Mouse (Mus musculus): ENCODE results near the gene Cd247. TPM values are rescaled to one million over a fixed set of nuclear protein-coding genes. Genes with fewer than 3 reads are reported as not detected.

The Cd247 gene
- total and polyA plus RNA-seq, 2 experiments from 2014 or later = 0.83 TPM; not detected in 1

DNA sequence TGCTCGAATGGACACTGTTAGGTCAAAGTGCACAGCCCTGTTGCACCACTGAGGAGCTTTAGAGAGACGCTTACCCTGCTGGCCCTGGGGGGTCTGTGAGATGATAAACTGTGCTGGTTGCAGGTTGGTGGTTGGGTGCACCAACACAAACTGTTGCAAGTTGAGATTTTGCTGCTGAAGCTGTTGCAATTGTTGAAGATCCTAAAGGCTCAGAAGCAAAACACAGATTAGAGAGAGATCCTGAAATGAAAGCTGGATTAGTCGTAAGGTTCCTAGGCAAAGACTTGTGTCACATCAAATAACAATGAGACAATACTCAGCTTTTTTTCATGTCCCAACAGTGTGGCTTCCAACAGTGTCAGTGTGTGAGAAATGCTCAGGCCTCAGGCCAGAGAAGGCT lies 120.3 kb downstream of the Cd247 start:
- Histone ChIP-seq H3K4me3 (ENCODE audit: low read depth, low read length) (no peak overlapping the region), H3K9ac (replicated peaks; ENCODE audit: low read length, poor library complexity, severe bottlenecking) (no peak overlapping the region), H3K27me3 (ENCODE audit: insufficient read depth, low read length) (no peaks in the 10 kb centered on the region), H3K4me2 (ENCODE audit: low read depth, low read length, poor library complexity, severe bottlenecking) (no peak overlapping the region), H3K36me3 (ENCODE audit: insufficient read depth, low read length) (peaks cover 14% of the 10 kb centered on the region), H3K4me1 (ENCODE audit: insufficient read depth, low read length) (no peaks in the 10 kb centered on the region), H3K27ac (ENCODE audit: low read depth, low read length) (no peak overlapping the region), H3K9me3 (ENCODE audit: low read length) (no peaks in the 10 kb centered on the region)
- WGBS = 61% methylated on average over 3 of the region's 3 CpGs
- DNase-seq (ENCODE audit: low spot score) (no peak), ATAC-seq (ENCODE audit: low FRiP score) (no peak)
- TF ChIP-seq CTCF (IDR thresholded peaks at IDR 0.05) = no peak

DNA sequence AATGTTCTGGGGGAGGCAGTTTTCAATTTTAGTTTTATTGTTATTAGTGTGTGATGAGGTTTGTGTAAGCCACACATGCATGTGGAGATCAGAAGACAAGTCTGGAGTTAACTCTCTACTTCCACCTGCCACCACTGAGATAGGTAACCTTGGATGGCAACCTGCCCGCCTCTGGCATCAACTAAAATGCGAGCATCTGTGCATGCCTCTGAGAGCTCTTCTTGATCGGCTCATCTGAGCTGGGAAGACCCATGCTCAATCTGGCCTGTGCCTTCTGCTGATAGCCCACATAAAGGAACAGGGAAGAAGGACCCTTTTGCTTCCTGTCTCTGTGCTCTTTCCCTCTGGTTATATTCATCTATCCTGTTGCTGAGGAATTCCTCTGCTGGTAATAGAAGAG lies 121.0 kb downstream of the Cd247 start:
- ATAC-seq (ENCODE audit: low FRiP score) = no peak
- Histone ChIP-seq H3K36me3 (ENCODE audit: insufficient read depth, low read length) (peaks cover 14% of the 10 kb centered on the region; the same call in 1 of the 2 replicates), H3K27me3 (ENCODE audit: insufficient read depth, low read length) (no peaks in the 10 kb centered on the region), H3K9me3 (ENCODE audit: low read length) (no peaks in the 10 kb centered on the region), H3K9ac (replicated peaks; ENCODE audit: low read length, poor library complexity, severe bottlenecking) (no peak overlapping the region), H3K4me1 (ENCODE audit: insufficient read depth, low read length) (peaks cover 2% of the 10 kb centered on the region; the same call in 1 of the 2 replicates), H3K27ac (ENCODE audit: low read depth, low read length) (no peak overlapping the region), H3K4me3 (ENCODE audit: low read depth, low read length) (no peak overlapping the region), H3K4me2 (ENCODE audit: low read depth, low read length, poor library complexity, severe bottlenecking) (no peak overlapping the region)
- no peak for TF ChIP-seq CTCF (IDR thresholded peaks at IDR 0.05)
- 93% methylated on average over 3 of the region's 3 CpGs for WGBS
- peak; percentile 16 for DNase-seq (ENCODE audit: low spot score)

DNA sequence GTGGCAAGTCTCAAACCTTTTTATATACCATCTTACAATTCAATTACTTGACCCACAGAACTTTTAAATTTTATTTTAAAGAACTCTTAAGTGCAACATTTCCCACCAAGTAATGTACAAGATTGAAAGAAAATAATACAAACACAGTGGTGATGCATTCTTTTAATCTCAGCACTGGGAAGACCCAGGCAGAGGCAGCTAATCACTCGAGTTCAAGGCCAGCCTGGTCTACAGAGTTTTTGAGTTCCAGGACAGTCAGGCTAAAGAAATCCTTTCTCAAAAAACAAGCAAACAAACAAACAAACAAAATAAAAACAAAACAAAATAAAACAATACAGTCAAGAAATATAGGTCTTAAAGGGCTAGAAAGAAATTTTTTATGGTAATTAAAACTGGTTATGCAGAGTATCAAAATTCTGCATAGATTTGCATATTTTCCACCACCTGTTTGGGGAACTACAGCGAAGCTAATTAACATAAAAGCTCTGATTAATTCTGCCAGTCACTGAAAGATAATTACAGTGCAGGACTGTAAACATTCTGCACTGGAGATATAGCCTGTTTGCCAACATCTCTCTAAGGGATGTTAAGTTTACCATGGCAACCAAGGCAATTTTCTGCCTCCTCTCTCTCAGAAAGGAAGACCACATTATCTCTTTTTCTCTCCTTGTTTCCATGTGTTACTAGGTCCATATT lies 125.4 kb downstream of the Cd247 start:
- no peak overlapping the region for H3K4me2 ChIP-seq (ENCODE audit: low read depth, low read length, poor library complexity, severe bottlenecking)
- DNase-seq (ENCODE audit: low spot score) (peak; percentile 70), ATAC-seq (ENCODE audit: low FRiP score) (no peak)
- 52% methylated on average over 2 of the region's 2 CpGs for WGBS
- H3K36me3 ChIP-seq (ENCODE audit: insufficient read depth, low read length) = peaks cover 13% of the 10 kb centered on the region; the same call in 1 of the 2 replicates
- TF ChIP-seq CTCF (IDR thresholded peaks at IDR 0.05) = no peak
- no peak overlapping the region for H3K27ac ChIP-seq (ENCODE audit: low read depth, low read length)
- peaks cover 4% of the 10 kb centered on the region; the same call in 1 of the 2 replicates for H3K4me1 ChIP-seq (ENCODE audit: insufficient read depth, low read length)
- H3K9ac ChIP-seq (replicated peaks; ENCODE audit: low read length, poor library complexity, severe bottlenecking) = no peak overlapping the region
- H3K9me3 ChIP-seq (ENCODE audit: low read length) = no peaks in the 10 kb centered on the region
- no peak overlapping the region for H3K4me3 ChIP-seq (ENCODE audit: low read depth, low read length)
- H3K27me3 ChIP-seq (ENCODE audit: insufficient read depth, low read length) = no peaks in the 10 kb centered on the region

DNA sequence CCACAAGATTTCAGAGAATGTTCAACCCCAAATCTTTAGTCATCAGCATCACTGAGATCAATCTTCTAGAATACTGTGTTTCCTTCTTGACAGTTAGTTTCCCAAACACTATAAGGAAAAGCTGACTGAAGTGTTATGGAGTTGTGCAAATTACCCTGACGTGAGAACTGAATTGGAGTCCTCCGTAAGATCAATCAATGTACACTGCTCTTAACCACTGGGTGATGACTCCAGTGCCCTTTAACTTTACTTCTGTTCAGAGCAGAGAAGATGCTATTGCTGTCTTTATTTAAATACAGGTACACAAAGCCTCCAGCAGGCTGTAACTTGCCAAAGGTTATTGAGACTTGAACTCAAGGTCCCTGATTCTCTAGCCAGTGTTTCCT lies 125.9 kb downstream of the Cd247 start:
- Histone ChIP-seq H3K9ac (replicated peaks; ENCODE audit: low read length, poor library complexity, severe bottlenecking) (no peak overlapping the region), H3K36me3 (ENCODE audit: insufficient read depth, low read length) (peaks cover 13% of the 10 kb centered on the region; the same call in 1 of the 2 replicates), H3K27me3 (ENCODE audit: insufficient read depth, low read length) (no peaks in the 10 kb centered on the region), H3K4me1 (ENCODE audit: insufficient read depth, low read length) (peaks cover 4% of the 10 kb centered on the region; the same call in 1 of the 2 replicates), H3K4me2 (ENCODE audit: low read depth, low read length, poor library complexity, severe bottlenecking) (no peak overlapping the region), H3K27ac (ENCODE audit: low read depth, low read length) (no peak overlapping the region), H3K9me3 (ENCODE audit: low read length) (no peaks in the 10 kb centered on the region), H3K4me3 (ENCODE audit: low read depth, low read length) (no peak overlapping the region)
- DNase-seq (ENCODE audit: low spot score) = no peak
- no peak for TF ChIP-seq CTCF (IDR thresholded peaks at IDR 0.05)
- ATAC-seq (ENCODE audit: low FRiP score) = no peak
- 55% methylated on average over 2 of the region's 2 CpGs for WGBS

DNA sequence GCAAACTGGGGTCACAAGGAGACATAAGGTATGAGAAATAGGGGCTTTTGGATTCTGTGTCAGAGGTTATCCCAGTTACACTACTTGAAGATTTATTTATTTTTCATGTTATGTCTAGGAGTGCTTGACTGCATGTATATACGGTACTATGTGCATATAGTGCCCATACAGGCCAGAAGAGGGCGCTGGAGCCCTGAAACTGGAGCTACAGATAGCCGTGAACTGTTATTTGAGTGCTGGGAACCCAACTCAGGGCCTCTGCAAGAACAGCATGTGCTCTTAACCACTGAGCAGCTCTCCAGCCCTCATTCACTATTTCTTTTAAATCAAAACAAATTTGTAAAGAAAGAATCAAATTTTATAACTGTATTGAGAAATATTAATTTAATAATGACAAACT lies 132.5 kb downstream of the Cd247 start:
- Histone ChIP-seq H3K27ac (ENCODE audit: low read depth, low read length) (no peak overlapping the region), H3K4me3 (ENCODE audit: low read depth, low read length) (no peak overlapping the region), H3K36me3 (ENCODE audit: insufficient read depth, low read length) (peaks cover 5% of the 10 kb centered on the region; the same call in 1 of the 2 replicates), H3K9me3 (ENCODE audit: low read length) (no peaks in the 10 kb centered on the region), H3K4me2 (ENCODE audit: low read depth, low read length, poor library complexity, severe bottlenecking) (no peak overlapping the region), H3K27me3 (ENCODE audit: insufficient read depth, low read length) (no peaks in the 10 kb centered on the region), H3K9ac (replicated peaks; ENCODE audit: low read length, poor library complexity, severe bottlenecking) (no peak overlapping the region), H3K4me1 (ENCODE audit: insufficient read depth, low read length) (no peaks in the 10 kb centered on the region)
- no peak for DNase-seq (ENCODE audit: low spot score)
- WGBS = 80% methylated on average over 3 of the region's 3 CpGs
- peak; percentile 13; the same call in 1 of the 2 replicates for TF ChIP-seq CTCF (IDR thresholded peaks at IDR 0.05)
- no peak for ATAC-seq (ENCODE audit: low FRiP score)

DNA sequence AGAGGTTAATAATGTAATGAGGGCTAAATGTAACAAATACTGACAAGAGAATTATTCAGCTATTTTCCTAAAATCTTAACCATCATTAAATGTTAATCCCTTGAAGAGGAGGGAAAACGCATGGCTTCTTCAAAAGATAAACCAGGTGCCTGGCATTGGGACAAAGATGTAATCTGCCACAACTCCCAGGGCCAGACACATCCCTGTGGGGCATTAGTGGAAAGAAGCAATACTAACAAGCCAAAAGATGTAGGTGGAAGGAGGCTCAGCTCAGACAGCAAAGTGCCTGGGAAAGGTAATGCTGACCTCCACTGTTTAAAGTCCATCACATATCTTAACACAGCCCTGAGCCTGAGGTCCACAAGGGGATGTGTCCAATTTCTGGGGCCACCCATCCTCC lies 134.0 kb downstream of the Cd247 start:
- no peak for DNase-seq (ENCODE audit: low spot score)
- no peak for ATAC-seq (ENCODE audit: low FRiP score)
- no peaks in the 10 kb centered on the region for H3K36me3 ChIP-seq (ENCODE audit: insufficient read depth, low read length)
- H3K4me2 ChIP-seq (ENCODE audit: low read depth, low read length, poor library complexity, severe bottlenecking) = no peak overlapping the region
- no peaks in the 10 kb centered on the region for H3K4me1 ChIP-seq (ENCODE audit: insufficient read depth, low read length)
- H3K27ac ChIP-seq (ENCODE audit: low read depth, low read length) = no peak overlapping the region
- H3K27me3 ChIP-seq (ENCODE audit: insufficient read depth, low read length) = no peaks in the 10 kb centered on the region
- no peaks in the 10 kb centered on the region for H3K9me3 ChIP-seq (ENCODE audit: low read length)
- no peak overlapping the region for H3K4me3 ChIP-seq (ENCODE audit: low read depth, low read length)
- no peak for TF ChIP-seq CTCF (IDR thresholded peaks at IDR 0.05)
- no peak overlapping the region for H3K9ac ChIP-seq (replicated peaks; ENCODE audit: low read length, poor library complexity, severe bottlenecking)
- WGBS = 53% methylated on average over 1 of the region's 1 CpGs

All from midbrain, postnatal 0 days (tissue).